Mouse (Mus musculus) liver, postnatal 0 days (tissue): ENCODE measurements around the gene St6galnac3.

Source experiments
- CTCF ChIP-seq: sonication (generic); IDR thresholded peaks from 2 replicates; pipeline ENCODE4 v1.5.1; 2016; ENCODE audit warnings: antibody characterized with exemption, low read depth
- EP300 ChIP-seq: IDR thresholded peaks from 2 replicates; pipeline ENCODE4 v1.6.1; 2016; ENCODE audit warnings: antibody characterized with exemption, low read depth, mild to moderate bottlenecking

DNA sequence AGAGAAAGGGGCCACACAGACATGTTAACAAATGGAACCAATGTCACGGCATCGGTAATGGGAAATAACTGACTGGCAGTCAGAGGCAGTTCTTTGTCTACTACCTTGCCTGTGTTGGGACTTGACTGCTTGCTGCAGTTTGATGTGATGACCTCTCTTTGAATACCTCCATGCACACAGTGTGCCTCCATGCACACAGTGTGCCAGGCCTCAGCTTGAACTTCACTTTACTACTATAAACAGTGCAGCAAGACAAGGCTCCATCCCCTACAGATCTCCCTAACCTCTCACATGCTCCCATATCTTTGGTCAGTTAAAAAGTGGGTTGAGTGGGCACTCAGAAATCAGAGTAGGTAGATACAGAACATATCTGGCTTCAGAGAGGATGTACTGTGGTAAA, 341.3 kb downstream of the St6galnac3 start:
- no peak for TF ChIP-seq CTCF
- TF ChIP-seq EP300, result no peak
